Mouse (Mus musculus): Measurements from ENCODE around the gene Slc52a3. TPM values are rescaled to one million over a fixed set of nuclear protein-coding genes. Genes with fewer than 3 reads are reported as not detected.
A peak's percentile ranks its signal among the peaks of the same experiment; 100 is the strongest.

Slc52a3 gene
- polyA plus RNA-seq, 1 experiment from 2014 or later, result 0.56 TPM

DNA sequence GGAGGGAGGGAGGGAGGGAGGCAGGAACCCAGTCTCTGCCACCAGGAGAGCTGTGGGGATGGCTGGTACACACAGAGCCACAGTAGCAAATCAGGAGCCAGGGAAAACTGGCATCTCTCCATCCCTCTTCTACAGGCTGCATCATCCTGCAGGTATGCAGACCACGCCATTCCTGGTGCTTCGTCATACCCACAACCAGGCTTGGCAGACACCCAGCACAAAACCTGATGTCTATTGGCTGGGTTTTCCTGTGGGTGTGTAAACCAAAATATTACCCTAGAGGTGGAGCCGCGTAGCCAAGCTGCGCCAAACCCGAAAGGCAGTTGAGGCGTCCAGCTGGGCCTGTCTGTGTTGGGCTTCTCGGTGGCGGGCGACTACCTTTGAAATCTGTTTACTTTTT is 33.8 kb upstream of the Slc52a3 start:
- no peak overlapping the region for H3K4me2 ChIP-seq (replicated peaks; ENCODE audit: low read depth, low read length)
- no peaks in the 10 kb centered on the region for H3K36me3 ChIP-seq (ENCODE audit: control insufficient read depth, insufficient read depth, low read length)
- H3K27me3 ChIP-seq (ENCODE audit: control insufficient read depth, insufficient read depth, low read length), result no peaks in the 10 kb centered on the region; the same call in 1 of the 2 replicates
- H3K9ac ChIP-seq (ENCODE audit: low read depth, low read length), result no peak overlapping the region
- 0 out of 2 replicates have a peak overlapping the region, but pooled peaks have one; percentile 24 for H3K27ac ChIP-seq (ENCODE audit: low read depth, low read length)
- no peak for ATAC-seq (ENCODE audit: low FRiP score)
- H3K9me3 ChIP-seq (ENCODE audit: control insufficient read depth, low read length), result no peaks in the 10 kb centered on the region
- DNase-seq (ENCODE audit: low spot score), result no peak
- H3K4me1 ChIP-seq (replicated peaks; ENCODE audit: control insufficient read depth, insufficient read depth, low read length), result peaks cover 11% of the 10 kb centered on the region
- H3K4me3 ChIP-seq (ENCODE audit: low read depth, low read length), result no peak overlapping the region
- WGBS, result 72% methylated on average over 10 of the region's 10 CpGs

DNA sequence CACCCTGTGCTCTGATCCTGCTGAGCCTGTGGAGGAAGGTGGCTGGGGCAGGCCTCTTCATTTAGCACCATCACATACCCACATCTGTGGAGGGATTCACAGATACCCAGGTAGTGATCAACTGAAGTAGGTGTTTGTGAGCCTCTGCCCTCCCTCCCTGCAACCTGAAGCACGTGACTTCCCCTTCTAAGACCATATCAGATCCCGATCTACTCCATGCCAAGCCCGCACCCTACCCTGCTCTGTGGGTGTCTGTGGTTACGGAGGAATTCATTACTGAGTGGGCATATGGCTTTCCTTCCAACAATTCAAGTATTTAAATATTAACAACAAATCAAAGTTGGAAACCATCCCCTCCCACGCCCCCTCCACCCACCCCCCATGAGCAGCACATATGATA is 33.0 kb upstream of the Slc52a3 start:
- 83% methylated on average over 5 of the region's 5 CpGs for WGBS
- H3K4me1 ChIP-seq (replicated peaks; ENCODE audit: control insufficient read depth, insufficient read depth, low read length), result peaks cover 11% of the 10 kb centered on the region
- ATAC-seq (ENCODE audit: low FRiP score), result no peak

DNA sequence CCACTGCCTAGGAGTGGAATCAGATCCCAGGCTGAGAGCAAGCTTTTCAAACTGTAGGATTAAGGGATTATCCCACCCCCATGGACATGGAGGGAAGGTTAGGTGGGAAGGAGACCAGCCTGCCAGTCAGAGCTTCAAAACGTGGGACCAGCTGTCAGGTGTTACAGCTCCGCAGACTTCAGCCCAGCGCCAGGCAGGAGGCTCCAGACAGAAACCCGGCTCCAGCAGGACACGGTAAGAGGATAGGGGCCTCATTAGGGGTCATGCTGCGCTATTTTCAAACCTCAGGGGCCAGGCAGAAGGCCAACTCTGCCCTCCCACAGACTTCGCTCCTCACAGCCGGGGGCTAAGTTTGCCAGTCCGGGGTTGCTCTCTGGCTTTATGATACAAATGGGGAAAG is 32.3 kb upstream of the Slc52a3 start:
- Histone ChIP-seq H3K36me3 (ENCODE audit: control insufficient read depth, insufficient read depth, low read length) (no peaks in the 10 kb centered on the region), H3K27me3 (ENCODE audit: control insufficient read depth, insufficient read depth, low read length) (no peaks in the 10 kb centered on the region; the same call in 1 of the 2 replicates), H3K27ac (ENCODE audit: low read depth, low read length) (no peak overlapping the region), H3K4me1 (replicated peaks; ENCODE audit: control insufficient read depth, insufficient read depth, low read length) (peaks cover 15% of the 10 kb centered on the region), H3K4me2 (replicated peaks; ENCODE audit: low read depth, low read length) (no peak overlapping the region), H3K9ac (ENCODE audit: low read depth, low read length) (no peak overlapping the region), H3K4me3 (ENCODE audit: low read depth, low read length) (no peak overlapping the region), H3K9me3 (ENCODE audit: control insufficient read depth, low read length) (no peaks in the 10 kb centered on the region)
- DNase-seq (ENCODE audit: low spot score) (peak; percentile 28), ATAC-seq (ENCODE audit: low FRiP score) (no peak)
- WGBS, result 4% methylated on average over 9 of the region's 9 CpGs

More for the DNA sequence above, 33.0 kb upstream of the Slc52a3 start:
- Histone ChIP-seq H3K4me2 (replicated peaks; ENCODE audit: low read depth, low read length) (no peak overlapping the region), H3K9ac (ENCODE audit: low read depth, low read length) (no peak overlapping the region), H3K36me3 (ENCODE audit: control insufficient read depth, insufficient read depth, low read length) (no peaks in the 10 kb centered on the region), H3K9me3 (ENCODE audit: control insufficient read depth, low read length) (no peaks in the 10 kb centered on the region), H3K4me3 (ENCODE audit: low read depth, low read length) (no peak overlapping the region), H3K27ac (ENCODE audit: low read depth, low read length) (no peak overlapping the region), H3K27me3 (ENCODE audit: control insufficient read depth, insufficient read depth, low read length) (no peaks in the 10 kb centered on the region; the same call in 1 of the 2 replicates)
- DNase-seq (ENCODE audit: low spot score), result no peak

DNA sequence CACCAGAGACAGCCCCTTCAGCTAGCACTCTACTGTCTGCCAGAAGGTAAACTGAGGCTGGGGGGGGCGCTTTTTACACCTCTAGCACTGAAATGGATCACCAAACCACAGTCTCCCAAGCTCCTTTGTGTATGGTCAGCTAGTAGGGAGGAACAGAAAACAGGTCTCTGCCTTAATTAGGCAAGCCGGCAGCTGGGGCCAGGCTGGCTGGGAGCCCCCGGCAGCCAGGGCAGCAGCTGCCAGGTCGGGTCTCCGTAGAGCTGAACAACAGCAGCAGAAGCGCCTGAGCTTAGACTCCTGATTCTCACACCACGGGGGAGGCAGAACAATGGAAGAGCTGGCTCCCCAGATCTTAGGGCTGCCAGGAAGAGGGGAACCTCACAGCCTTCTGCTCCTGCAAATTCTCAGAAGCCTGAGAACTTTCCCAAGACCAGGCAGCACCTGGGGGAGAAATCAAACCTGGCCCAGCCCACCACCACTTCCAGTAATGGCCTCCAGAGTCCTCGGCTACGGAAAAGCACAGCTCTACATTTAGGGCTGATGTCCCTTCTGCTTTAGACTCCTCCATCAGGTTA is 29.0 kb upstream of the Slc52a3 start:
- WGBS, result 21% methylated on average over 9 of the region's 9 CpGs
- Histone ChIP-seq H3K9me3 (ENCODE audit: control insufficient read depth, low read length) (no peaks in the 10 kb centered on the region), H3K27me3 (ENCODE audit: control insufficient read depth, insufficient read depth, low read length) (no peaks in the 10 kb centered on the region; the same call in 1 of the 2 replicates), H3K27ac (ENCODE audit: low read depth, low read length) (peak overlapping the region; percentile 83), H3K4me2 (replicated peaks; ENCODE audit: low read depth, low read length) (peak overlapping the region; percentile 84), H3K36me3 (ENCODE audit: control insufficient read depth, insufficient read depth, low read length) (no peaks in the 10 kb centered on the region), H3K4me3 (ENCODE audit: low read depth, low read length) (no peak overlapping the region; the same call in 1 of the 2 replicates), H3K4me1 (replicated peaks; ENCODE audit: control insufficient read depth, insufficient read depth, low read length) (peaks cover 25% of the 10 kb centered on the region), H3K9ac (ENCODE audit: low read depth, low read length) (peak overlapping the region; percentile 12; the same call in 1 of the 2 replicates)
- DNase-seq (ENCODE audit: low spot score) (peak; percentile 75), ATAC-seq (ENCODE audit: low FRiP score) (peak; percentile 15; the same call in 1 of the 2 replicates)

DNA sequence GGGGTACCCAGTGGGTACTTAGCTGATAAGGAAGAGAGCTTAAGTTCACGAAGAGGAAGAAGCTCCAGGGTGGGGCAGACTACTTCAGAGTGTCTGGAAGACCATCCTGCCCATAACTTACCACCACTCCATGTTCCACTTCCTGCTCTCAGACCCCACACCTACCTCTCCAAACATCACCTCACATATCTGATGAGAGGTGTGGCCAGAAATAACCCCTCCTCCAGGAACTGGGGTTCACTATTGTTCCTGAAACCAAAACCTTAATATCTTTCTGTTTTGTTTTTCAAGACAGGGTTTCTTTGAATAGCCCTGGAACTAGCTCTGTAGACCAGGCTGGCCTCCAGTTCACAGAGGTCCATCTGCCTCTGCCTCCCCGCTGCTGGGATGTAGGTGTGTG is 28.5 kb upstream of the Slc52a3 start:
- peak overlapping the region; percentile 12; the same call in 1 of the 2 replicates for H3K9ac ChIP-seq (ENCODE audit: low read depth, low read length)
- H3K4me2 ChIP-seq (replicated peaks; ENCODE audit: low read depth, low read length), result peak overlapping the region; percentile 84
- no peaks in the 10 kb centered on the region for H3K36me3 ChIP-seq (ENCODE audit: control insufficient read depth, insufficient read depth, low read length)
- ATAC-seq (ENCODE audit: low FRiP score) (no peak), DNase-seq (ENCODE audit: low spot score) (no peak)
- peak overlapping the region; percentile 46; the same call in 1 of the 2 replicates for H3K4me3 ChIP-seq (ENCODE audit: low read depth, low read length)
- 81% methylated on average over 2 of the region's 2 CpGs for WGBS
- peak overlapping the region; percentile 83 for H3K27ac ChIP-seq (ENCODE audit: low read depth, low read length)
- no peaks in the 10 kb centered on the region for H3K9me3 ChIP-seq (ENCODE audit: control insufficient read depth, low read length)
- peaks cover 27% of the 10 kb centered on the region for H3K4me1 ChIP-seq (replicated peaks; ENCODE audit: control insufficient read depth, insufficient read depth, low read length)
- H3K27me3 ChIP-seq (ENCODE audit: control insufficient read depth, insufficient read depth, low read length), result no peaks in the 10 kb centered on the region; the same call in 1 of the 2 replicates

DNA sequence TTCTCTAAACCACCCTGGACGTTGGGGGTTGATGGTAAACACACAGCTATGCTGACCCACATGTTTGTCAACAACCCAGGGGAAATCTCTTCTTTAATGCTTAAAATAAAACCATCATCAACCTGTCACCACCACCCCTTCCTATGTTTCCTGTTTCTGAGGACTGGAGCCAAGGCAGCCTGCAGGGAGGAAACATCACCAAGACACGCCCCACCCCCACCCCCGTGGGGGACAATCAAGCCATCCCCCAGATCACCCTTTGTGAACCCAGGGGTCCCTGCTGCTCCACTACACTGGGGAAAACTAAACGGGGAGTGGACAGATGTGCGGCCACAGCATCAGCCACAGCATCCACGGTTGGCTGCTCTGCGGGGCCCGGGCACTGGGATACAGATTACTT is 27.9 kb upstream of the Slc52a3 start:
- WGBS, result 75% methylated on average over 8 of the region's 8 CpGs
- H3K4me3 ChIP-seq (ENCODE audit: low read depth, low read length), result peak overlapping the region; percentile 46
- peaks cover 29% of the 10 kb centered on the region for H3K4me1 ChIP-seq (replicated peaks; ENCODE audit: control insufficient read depth, insufficient read depth, low read length)
- H3K9ac ChIP-seq (ENCODE audit: low read depth, low read length), result peak overlapping the region; percentile 25; the same call in 1 of the 2 replicates
- H3K27ac ChIP-seq (ENCODE audit: low read depth, low read length), result peak overlapping the region; percentile 83
- H3K27me3 ChIP-seq (ENCODE audit: control insufficient read depth, insufficient read depth, low read length), result no peaks in the 10 kb centered on the region; the same call in 1 of the 2 replicates
- no peak for ATAC-seq (ENCODE audit: low FRiP score)
- H3K4me2 ChIP-seq (replicated peaks; ENCODE audit: low read depth, low read length), result peak overlapping the region; percentile 84
- no peak for DNase-seq (ENCODE audit: low spot score)
- H3K36me3 ChIP-seq (ENCODE audit: control insufficient read depth, insufficient read depth, low read length), result no peaks in the 10 kb centered on the region
- no peaks in the 10 kb centered on the region for H3K9me3 ChIP-seq (ENCODE audit: control insufficient read depth, low read length)

DNA sequence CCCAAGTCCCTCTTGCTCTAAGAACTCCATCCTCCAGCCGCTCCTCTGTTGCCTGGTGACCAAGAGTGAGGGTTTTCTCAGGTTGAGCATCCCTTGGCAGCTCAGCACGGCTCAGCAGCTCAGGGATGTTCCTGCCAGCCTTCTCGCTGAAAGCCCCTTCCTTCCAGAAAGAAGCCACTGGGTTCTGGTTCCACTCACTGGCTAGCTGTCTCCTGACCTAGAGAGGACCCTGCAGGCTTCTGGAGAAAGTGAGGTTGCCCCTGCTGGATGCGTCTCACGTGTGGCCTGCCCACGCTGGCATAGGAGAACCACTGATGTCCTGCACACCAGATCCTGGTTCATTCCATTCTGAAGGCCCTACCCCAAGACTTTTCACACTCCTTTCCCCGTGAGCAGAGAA is 27.3 kb upstream of the Slc52a3 start:
- Histone ChIP-seq H3K9me3 (ENCODE audit: control insufficient read depth, low read length) (no peaks in the 10 kb centered on the region), H3K9ac (ENCODE audit: low read depth, low read length) (peak overlapping the region; percentile 89)

DNA sequence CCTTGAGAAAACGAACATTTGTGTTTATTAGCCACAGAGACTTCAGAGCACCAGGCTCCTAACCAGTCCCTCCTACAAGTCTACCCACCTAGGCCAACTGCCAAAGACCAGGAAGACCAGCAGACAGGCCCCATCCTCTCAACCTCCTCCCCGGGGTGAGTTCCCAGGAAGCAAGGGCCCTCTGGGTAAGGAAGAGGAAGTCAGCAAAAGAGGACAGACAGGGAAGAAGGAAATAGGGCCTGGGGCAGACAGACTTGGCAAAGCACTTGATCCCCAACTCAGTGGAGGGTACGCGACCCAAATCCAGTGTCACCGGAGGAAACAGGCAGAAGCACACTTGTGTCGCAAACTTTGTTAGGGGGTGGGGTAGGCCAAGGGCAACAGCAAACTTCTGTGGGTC is 26.9 kb upstream of the Slc52a3 start:
- WGBS, result 94% methylated on average over 6 of the region's 6 CpGs
- ATAC-seq (ENCODE audit: low FRiP score) (no peak), DNase-seq (ENCODE audit: low spot score) (no peak)
- H3K4me1 ChIP-seq (replicated peaks; ENCODE audit: control insufficient read depth, insufficient read depth, low read length), result peaks cover 22% of the 10 kb centered on the region
- H3K36me3 ChIP-seq (ENCODE audit: control insufficient read depth, insufficient read depth, low read length), result no peaks in the 10 kb centered on the region
- H3K9ac ChIP-seq (ENCODE audit: low read depth, low read length), result peak overlapping the region; percentile 89
- no peaks in the 10 kb centered on the region for H3K9me3 ChIP-seq (ENCODE audit: control insufficient read depth, low read length)
- no peaks in the 10 kb centered on the region; the same call in 1 of the 2 replicates for H3K27me3 ChIP-seq (ENCODE audit: control insufficient read depth, insufficient read depth, low read length)
- H3K27ac ChIP-seq (ENCODE audit: low read depth, low read length), result no peak overlapping the region
- H3K4me3 ChIP-seq (ENCODE audit: low read depth, low read length), result peak overlapping the region; percentile 46
- H3K4me2 ChIP-seq (replicated peaks; ENCODE audit: low read depth, low read length), result peak overlapping the region; percentile 84

More for the DNA sequence above, 27.3 kb upstream of the Slc52a3 start:
- H3K4me1 ChIP-seq (replicated peaks; ENCODE audit: control insufficient read depth, insufficient read depth, low read length), result peaks cover 26% of the 10 kb centered on the region
- peak overlapping the region; percentile 46 for H3K4me3 ChIP-seq (ENCODE audit: low read depth, low read length)
- H3K4me2 ChIP-seq (replicated peaks; ENCODE audit: low read depth, low read length), result peak overlapping the region; percentile 84
- 82% methylated on average over 7 of the region's 7 CpGs for WGBS
- no peaks in the 10 kb centered on the region; the same call in 1 of the 2 replicates for H3K27me3 ChIP-seq (ENCODE audit: control insufficient read depth, insufficient read depth, low read length)
- no peaks in the 10 kb centered on the region for H3K36me3 ChIP-seq (ENCODE audit: control insufficient read depth, insufficient read depth, low read length)
- H3K27ac ChIP-seq (ENCODE audit: low read depth, low read length), result peak overlapping the region; percentile 83; the same call in 1 of the 2 replicates
- no peak for ATAC-seq (ENCODE audit: low FRiP score)
- DNase-seq (ENCODE audit: low spot score), result no peak

Data from hindbrain, embryonic 11.5 days (tissue).